Mouse (Mus musculus): ENCODE measurements around the gene Mettl25. TPM values are rescaled to one million over a fixed set of nuclear protein-coding genes. Genes with fewer than 3 reads are reported as not detected.
A peak's percentile ranks its signal among the peaks of the same experiment; 100 is the strongest.

Gene Mettl25
- total and polyA plus RNA-seq, 3 experiments = 6.6 to 11.7 (median 7.8) TPM

GRCm38 (mm10) chr10:105834627-105835228 is 6.5 kb downstream of the Mettl25 start:
- DNase-seq (ENCODE audit: extremely low read depth) = peak; percentile 71
- Histone ChIP-seq H3K9me3 (replicated peaks; ENCODE audit: low read length) (no peaks in the 10 kb centered on the region), H3K27ac (ENCODE audit: insufficient read depth, low read depth) (no peak overlapping the region), H3K27me3 (replicated peaks) (no peaks in the 10 kb centered on the region), H3K4me1 (ENCODE audit: control insufficient read depth in 1 of 2, insufficient read depth in 2 of 2) (peaks cover 6 to 29% of the 10 kb centered on the region in 2 experiments), H3K9ac (ENCODE audit: insufficient read depth, low read depth) (no peak overlapping the region), H3K36me3 (replicated peaks in 1 of 2; ENCODE audit: control insufficient read depth in 1 of 2, insufficient read depth in 1 of 2, low read length in 1 of 2) (peaks cover 8 to 45% of the 10 kb centered on the region in 2 experiments), H3K4me3 (replicated peaks in 1 of 3; ENCODE audit: low read depth in 2 of 3, low read length in 2 of 3, poor library complexity in 1 of 3) (no peak overlapping the region), H3K4me2 (ENCODE audit: insufficient read depth, low read depth, poor library complexity, severe bottlenecking) (no peak overlapping the region), H3K79me2 (replicated peaks; ENCODE audit: control insufficient read depth, extremely low read depth, insufficient read depth, poor library complexity, severe bottlenecking) (no peaks in the 10 kb centered on the region)
- in situ Hi-C loops (cut with MboI; ENCODE audit: low pct_ligation_motif_present, low pct_unique_long_range_greater_than_20kb, low sequenced_read_pairs) = no loop called here
- dilution Hi-C loops (cut with MboI; ENCODE audit: extremely low pct_ligation_motif_present, extremely low pct_unique_long_range_greater_than_20kb, low sequenced_read_pairs) = no loop called here
- no peak for TF ChIP-seq JUND (conservative IDR thresholded peaks at IDR 0.05; ENCODE audit: low read depth, low read length)
- TF ChIP-seq CTCF (conservative IDR thresholded peaks at IDR 0.05 in 1 of 2, IDR thresholded peaks at IDR 0.05 in 1 of 2; ENCODE audit: low read depth in 2 of 2, low read length in 2 of 2) = peak; percentile 60 to 76
- peak; percentile 18; the same call in 1 of the 2 replicates for TF ChIP-seq SMC3 (IDR thresholded peaks at IDR 0.05; ENCODE audit: low read depth, low read length)
- TF ChIP-seq RAD21 (IDR thresholded peaks at IDR 0.05; ENCODE audit: low read depth, low read length) = peak; percentile 22

GRCm38 (mm10) chr10:105806259-105807010 is 34.7 kb downstream of the Mettl25 start:
- Histone ChIP-seq H3K4me1 (ENCODE audit: control insufficient read depth in 1 of 2, insufficient read depth in 2 of 2) (no peaks in the 10 kb centered on the region; a peak in 1 of 4 replicates), H3K79me2 (replicated peaks; ENCODE audit: control insufficient read depth, extremely low read depth, insufficient read depth, poor library complexity, severe bottlenecking) (no peaks in the 10 kb centered on the region), H3K4me2 (ENCODE audit: insufficient read depth, low read depth, poor library complexity, severe bottlenecking) (no peak overlapping the region), H3K4me3 (replicated peaks in 1 of 3; ENCODE audit: low read depth in 2 of 3, low read length in 2 of 3, poor library complexity in 1 of 3) (no peak overlapping the region), H3K9me3 (replicated peaks; ENCODE audit: low read length) (no peaks in the 10 kb centered on the region), H3K27ac (ENCODE audit: insufficient read depth, low read depth) (no peak overlapping the region), H3K27me3 (replicated peaks) (no peaks in the 10 kb centered on the region), H3K9ac (ENCODE audit: insufficient read depth, low read depth) (no peak overlapping the region), H3K36me3 (replicated peaks in 1 of 2; ENCODE audit: control insufficient read depth in 1 of 2, insufficient read depth in 1 of 2, low read length in 1 of 2) (peaks cover 0 to 16% of the 10 kb centered on the region in 2 experiments)
- in situ Hi-C loops (cut with MboI; ENCODE audit: low pct_ligation_motif_present, low pct_unique_long_range_greater_than_20kb, low sequenced_read_pairs) (no loop called here), dilution Hi-C loops (cut with MboI; ENCODE audit: extremely low pct_ligation_motif_present, extremely low pct_unique_long_range_greater_than_20kb, low sequenced_read_pairs) (no loop called here)
- DNase-seq (ENCODE audit: extremely low read depth) = no peak
- no peak for TF ChIP-seq E2F4 (IDR thresholded peaks at IDR 0.05; ENCODE audit: insufficient replicate concordance, low read depth, low read length)
- no peak for TF ChIP-seq HCFC1 (IDR thresholded peaks at IDR 0.05; ENCODE audit: low read depth, low read length)
- TF ChIP-seq KAT2A (IDR thresholded peaks at IDR 0.05; ENCODE audit: insufficient replicate concordance, low read length) = no peak
- no peak for TF ChIP-seq JUN (IDR thresholded peaks at IDR 0.05; ENCODE audit: insufficient read depth, low read depth, low read length)
- TF ChIP-seq ZC3H11A (IDR thresholded peaks at IDR 0.05; ENCODE audit: low read depth, low read length) = no peak
- TF ChIP-seq NELFE (IDR thresholded peaks at IDR 0.05; ENCODE audit: low read depth, low read length) = no peak
- no peak for TF ChIP-seq MAX (IDR thresholded peaks at IDR 0.05; ENCODE audit: low read length)
- TF ChIP-seq BHLHE40 (IDR thresholded peaks at IDR 0.05; ENCODE audit: low read depth, low read length) = no peak
- TF ChIP-seq UBTF (IDR thresholded peaks at IDR 0.05; ENCODE audit: low read depth, low read length) = no peak
- no peak for TF ChIP-seq USF2 (conservative IDR thresholded peaks at IDR 0.05; ENCODE audit: low read depth, low read length)
- no peak for TF ChIP-seq PAX5 (IDR thresholded peaks at IDR 0.05; ENCODE audit: low read length)
- no peak for TF ChIP-seq ZMIZ1 (IDR thresholded peaks at IDR 0.05; ENCODE audit: low read depth, low read length)
- no peak for TF ChIP-seq POLR2AphosphoS2 (IDR thresholded peaks at IDR 0.05; ENCODE audit: low read depth, low read length)
- no peak for TF ChIP-seq POLR2A (IDR thresholded peaks at IDR 0.05; ENCODE audit: low read depth, low read length)
- TF ChIP-seq CTCF (conservative IDR thresholded peaks at IDR 0.05 in 1 of 2, IDR thresholded peaks at IDR 0.05 in 1 of 2; ENCODE audit: low read depth in 2 of 2, low read length in 2 of 2) = no peak
